Mouse (Mus musculus) spleen, adult 18-20 months (tissue): ENCODE data around the gene Sectm1b.
A peak's percentile ranks its signal among the peaks of the same experiment; 100 is the strongest.

ENCODE experiments used
- DNase-seq, 2 experiments: peaks; one replicate each; pipeline ENCODE4 v3.0.0; 2022; ENCODE audit warnings: mixed read lengths in 2 of 2

The Sectm1b gene

DNA sequence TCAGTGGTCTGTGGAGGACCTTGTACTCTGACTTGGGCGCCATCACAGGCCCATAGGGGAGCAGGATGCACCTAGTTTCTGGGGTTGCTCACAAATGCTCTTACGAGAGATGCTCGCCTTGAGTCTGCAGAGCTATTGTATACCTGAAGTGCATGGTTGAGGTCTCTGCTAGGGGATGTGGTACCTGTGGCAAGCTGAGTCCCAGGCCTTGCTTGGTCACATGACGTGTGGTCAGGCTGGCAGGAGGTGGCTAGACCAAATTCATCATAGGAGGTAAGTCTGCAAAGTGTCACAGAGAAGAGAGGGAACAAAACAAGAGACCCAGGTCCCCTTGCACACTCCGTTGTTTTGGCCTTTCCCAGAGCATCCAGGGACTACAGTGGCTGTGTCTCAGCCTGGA is 43.9 kb downstream of the Sectm1b start:
- DNase-seq, result no peak

DNA sequence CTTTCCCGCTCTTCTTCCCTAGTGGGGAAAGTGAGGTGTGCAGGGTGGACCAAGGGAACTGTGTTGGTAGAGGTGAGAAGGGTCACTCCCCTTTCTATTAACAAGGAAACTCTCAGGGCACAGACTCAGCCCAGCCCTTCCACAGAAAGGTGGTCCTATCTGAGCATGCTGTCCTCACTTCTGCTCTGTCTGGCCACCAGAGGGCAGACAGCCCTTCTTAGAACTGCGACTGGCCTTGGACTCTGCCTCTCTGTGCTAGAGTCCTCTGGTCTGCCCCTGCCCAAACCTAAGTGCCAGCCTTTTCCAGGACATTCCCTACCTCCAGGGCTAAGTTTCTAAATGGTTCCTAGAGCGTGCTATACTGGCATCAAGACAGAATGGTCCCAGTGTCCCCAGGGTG is 45.7 kb downstream of the Sectm1b start:
- DNase-seq, result peak; percentile 17 to 45

DNA sequence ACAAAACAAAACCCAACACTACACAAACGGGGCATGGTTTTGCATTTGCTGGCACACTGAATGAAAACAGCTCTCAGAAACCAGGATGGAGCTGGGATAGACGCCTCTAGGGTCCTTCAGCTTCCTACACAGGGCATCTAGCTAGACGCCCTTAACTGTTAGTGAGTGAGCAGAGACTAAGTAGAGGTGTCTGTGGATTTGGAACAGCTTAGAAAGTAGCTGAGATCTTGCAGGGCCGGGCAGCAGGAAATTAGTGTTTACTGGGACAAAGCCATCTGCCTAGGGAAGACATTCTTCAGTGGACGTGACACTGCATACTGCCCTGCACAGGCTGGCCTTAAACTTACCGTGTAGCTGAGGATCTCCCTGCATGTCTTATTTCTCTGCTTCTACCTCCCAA is 47.9 kb downstream of the Sectm1b start:
- DNase-seq, result no peak

DNA sequence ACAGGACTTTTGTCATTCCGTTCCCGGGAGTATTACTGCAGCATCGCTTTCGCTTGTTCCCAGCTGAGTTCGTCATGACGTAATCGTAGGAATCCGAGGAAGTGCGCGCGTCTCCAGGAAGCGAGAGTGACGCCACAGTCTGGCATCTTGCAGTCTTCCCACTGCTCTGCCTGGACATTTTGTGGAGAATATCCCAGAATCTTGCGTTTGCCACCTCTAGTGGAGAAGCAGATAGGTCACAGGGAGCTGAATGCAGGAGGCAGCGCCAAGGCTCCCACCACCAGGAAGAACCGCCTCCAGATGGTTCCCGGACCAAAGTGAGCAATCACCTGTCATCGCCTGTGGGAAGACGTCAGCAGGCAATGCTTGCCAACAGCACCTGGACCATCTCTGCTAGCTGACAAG is 48.5 kb downstream of the Sectm1b start:
- DNase-seq, result no peak

DNA sequence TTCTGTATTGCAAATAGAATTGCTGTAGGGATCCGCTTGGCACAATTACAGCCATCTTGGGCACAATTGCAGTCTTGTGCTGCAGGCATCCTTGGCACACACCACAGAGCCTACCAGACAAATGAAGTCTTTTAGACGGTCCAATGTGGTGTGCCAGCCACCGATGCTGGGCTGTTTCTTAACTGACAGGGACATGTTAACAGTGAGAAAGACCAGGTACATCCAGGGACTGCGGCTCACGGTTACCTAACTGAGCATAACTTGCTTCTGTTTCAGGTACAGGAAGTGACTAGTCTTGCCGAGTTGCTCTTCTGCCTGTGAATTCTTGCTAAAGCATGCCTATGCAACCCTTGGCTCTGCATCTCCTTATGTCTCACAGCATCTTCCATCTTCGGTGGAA is 49.7 kb downstream of the Sectm1b start:
- DNase-seq, result no peak

DNA sequence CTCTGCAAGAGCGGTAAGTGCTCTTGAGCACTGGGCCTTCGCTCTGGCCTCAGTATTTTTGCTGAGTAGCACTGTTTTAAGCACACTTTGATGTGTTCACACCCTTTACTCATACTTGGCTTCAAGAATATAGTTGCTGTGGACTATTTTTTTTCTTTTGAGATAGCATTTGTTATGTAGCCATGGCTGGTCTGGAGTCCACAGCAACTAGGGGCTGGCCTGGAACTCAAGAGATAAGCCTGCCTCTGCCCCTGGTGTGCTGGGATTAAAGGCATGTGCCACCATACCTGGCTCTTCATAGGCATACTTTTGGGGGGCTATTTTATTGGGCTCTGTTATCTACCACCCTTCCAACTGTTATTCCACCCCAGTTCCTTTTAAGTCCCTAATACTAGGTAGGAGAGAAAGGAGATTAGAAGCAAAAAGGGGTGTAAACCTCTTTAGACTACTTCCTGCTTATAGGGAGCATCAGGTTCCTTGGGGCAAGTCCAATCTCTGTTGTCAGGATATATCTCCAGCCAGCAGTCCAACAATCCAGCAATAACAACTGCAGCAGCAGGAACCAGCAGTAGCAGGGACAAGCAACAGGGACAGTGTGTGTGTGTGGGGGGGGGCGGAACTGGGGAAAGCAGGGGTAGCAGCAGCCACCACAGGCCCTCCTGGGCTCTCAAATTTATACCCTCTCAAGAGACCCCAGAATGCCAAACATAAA is 53.2 kb downstream of the Sectm1b start:
- DNase-seq, result no peak

DNA sequence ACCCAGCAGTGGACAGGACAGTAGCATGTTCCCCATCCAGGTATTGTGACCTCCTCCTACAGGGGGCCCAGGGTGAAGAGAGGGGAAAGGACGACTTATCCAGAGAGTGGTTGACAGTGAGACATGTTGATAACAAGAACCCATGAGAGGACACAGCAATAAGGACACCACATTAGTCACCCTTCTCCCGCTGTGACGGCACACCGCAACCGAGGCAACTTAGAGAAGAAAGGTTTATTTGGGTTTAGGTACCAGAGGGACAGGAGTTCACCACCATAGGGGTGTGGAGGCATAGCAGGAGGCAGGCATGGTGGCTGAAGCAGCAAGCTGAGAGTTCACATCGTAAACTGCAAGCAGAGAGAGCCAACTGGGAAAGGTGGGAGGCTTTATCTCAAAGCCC is 57.2 kb downstream of the Sectm1b start:
- no peak for DNase-seq

DNA sequence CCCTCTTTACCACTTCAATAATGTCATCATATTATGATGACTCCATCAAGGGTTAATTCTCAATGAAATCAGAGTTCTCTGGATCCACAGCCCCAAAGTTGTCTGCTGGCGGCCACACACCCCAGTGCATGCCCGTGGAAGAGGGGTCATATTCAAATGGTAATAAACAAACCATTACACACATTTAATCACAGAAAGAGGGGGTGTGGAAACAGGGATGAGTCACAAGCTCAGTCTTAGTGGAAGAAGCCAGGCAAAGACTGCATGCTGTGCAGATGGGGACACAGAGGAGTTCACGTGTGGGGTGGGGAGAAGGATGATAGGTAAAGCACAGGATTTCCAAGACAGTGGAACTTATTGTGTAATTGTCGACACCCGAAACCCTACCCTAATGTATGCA is 59.1 kb downstream of the Sectm1b start:
- no peak for DNase-seq
